Mouse (Mus musculus) adrenal gland, postnatal 4 days (tissue): ENCODE data around the gene Tshz2. TPM values are rescaled to one million over a fixed set of nuclear protein-coding genes. Genes with fewer than 3 reads are reported as not detected.
"Not testable (repeated sequence)": the region's sequence is repeated elsewhere in the genome, so short reads cannot be mapped to it uniquely, and the experiment has no call there.

Experiments used
- DNase-seq, 2 experiments: peaks; one replicate each; pipeline ENCODE4 v3.0.0; 2021 to 2022; ENCODE audit warnings: low spot score in 2 of 2, mixed read lengths in 2 of 2
- total RNA-seq, 2 experiments: library from RNA; stranded (reverse); gene quantifications; 2 replicates each; pipeline ENCODE4 v1.2.3; 2021

Gene Tshz2
- total RNA-seq, 2 experiments from 2014 or later = 68.4 to 69.6 TPM

- no peak for DNase-seq
These were observed 172.7 kb downstream of the Tshz2 start for GRCm38 (mm10) chr2:169805545-169805944.

DNA sequence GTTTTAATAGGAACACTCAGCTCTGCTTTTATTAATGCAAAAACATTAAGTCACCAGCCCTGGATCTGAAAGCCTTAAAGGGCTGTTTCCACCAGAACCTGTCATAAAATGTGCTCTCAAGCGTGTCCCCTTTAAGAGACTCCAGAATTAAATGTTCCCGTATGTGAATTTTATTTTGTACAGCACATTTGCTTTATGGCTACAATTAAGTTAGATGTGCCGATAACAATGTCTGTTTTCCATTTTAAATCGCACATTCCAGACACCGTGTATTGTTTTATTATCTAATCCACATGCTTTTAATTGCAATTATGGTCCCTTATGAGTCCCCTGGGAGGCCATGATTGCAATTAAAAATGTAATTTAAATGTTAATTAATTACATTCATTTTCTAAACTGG is 178.8 kb downstream of the Tshz2 start:
- no peak for DNase-seq

GRCm38 (mm10) chr2:169812055-169812454 is 179.2 kb downstream of the Tshz2 start:
- no peak for DNase-seq

GRCm38 (mm10) chr2:169812940-169813339 is 180.1 kb downstream of the Tshz2 start:
- no peak for DNase-seq

DNA sequence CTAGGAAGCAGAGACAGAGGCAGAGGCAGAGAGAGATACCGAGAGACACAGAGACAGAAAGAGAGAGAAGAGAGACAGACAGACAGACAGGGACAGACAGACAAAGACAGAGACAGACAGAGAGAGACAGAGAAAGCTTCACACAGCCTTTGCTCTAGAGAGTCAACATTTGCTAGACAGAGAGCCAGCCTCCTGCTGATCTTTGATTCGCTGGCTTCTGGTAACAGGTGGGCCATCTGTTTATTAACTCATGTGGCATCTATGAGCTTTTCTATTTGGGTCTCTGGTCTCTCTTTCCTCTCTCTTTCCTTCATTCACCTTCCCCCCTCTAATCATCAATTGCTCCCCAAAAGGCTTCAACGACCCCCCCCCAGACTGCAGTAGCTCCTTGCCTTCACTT is 181.5 kb downstream of the Tshz2 start:
- DNase-seq = no peak

DNA sequence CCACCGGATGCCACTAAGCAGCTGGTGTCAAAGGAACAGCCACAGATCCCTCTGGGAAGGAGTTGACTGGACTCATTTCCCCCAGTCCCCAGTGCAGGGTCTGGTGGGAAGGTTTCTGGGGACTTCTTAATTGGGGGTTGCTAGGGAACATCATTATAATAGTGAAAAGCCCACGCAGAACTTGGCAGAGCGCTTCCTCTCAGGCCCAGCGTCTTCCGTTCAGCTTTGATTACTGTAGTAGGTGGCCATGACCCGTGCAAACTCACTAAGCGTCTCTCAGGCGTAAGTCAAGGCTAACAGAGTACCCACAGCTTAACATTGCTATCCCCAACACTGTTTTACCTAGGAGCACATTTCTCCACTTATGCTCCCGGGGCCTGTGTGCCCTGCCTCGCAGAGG is 181.9 kb downstream of the Tshz2 start:
- no peak for DNase-seq

DNA sequence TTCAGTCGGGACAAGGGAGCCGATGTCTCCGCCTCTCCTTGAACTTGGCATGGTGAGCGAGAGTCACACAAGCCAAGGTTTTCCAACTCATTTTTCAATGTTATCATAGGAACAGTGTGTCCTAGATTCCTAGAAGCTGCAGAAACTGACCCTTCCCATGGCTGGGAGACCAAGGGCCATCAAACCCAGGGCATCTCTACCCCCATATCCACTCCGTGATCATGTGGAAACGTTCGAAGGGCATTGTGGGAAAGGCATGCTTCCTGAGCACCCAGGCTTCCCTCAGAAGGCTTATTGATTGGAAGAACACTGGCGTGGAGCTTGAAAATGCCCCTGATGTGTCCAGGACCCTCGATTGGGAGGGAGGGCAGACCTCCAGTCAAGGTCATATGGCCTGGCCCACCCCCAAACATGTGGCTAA is 188.2 kb downstream of the Tshz2 start:
- no peak for DNase-seq

DNA sequence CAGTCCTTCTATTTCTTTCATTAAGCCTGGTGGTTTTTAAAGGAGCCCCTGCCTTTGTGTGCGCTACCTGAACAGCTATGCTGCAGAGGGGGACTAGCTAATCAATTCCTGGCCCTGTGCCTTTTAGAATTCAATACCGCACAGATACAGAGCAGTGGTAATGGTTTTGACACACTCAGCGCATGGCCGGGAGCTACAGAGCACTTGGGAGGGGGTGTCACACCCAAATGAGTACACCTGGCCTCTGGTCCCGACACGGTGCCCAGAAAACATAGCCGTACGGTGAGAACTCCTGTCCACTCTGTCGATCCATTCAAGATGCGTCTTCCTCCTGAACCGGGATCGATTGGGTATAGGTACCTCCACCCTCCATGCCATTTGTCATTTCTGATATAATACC is 193.1 kb downstream of the Tshz2 start:
- no peak for DNase-seq

GRCm38 (mm10) chr2:169826316-169826715 is 193.5 kb downstream of the Tshz2 start:
- DNase-seq = no peak

DNA sequence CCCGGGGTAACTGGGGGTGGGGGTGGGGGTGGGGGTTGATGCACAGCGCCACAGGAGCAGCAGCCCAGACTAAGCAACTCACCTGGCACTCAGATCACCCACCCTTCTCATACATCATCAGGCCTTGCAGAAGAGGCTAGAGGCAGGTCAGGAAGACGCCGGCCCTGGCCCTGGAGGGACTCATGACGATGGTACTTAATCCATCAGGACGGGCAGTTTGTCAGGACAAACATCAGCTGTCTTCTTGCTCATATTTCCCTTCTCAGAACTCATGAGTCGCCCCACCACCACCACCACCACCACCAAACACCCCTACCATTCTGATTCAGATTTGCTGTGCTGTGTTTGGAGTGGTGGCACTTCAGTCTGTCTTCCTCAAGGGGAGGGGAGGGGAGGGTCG is 194.0 kb downstream of the Tshz2 start:
- DNase-seq = no peak

GRCm38 (mm10) chr2:169832184-169832583 is 199.4 kb downstream of the Tshz2 start:
- DNase-seq = no peak

- no peak for DNase-seq
These were observed 200.8 kb downstream of the Tshz2 start for GRCm38 (mm10) chr2:169833638-169834037.

DNA sequence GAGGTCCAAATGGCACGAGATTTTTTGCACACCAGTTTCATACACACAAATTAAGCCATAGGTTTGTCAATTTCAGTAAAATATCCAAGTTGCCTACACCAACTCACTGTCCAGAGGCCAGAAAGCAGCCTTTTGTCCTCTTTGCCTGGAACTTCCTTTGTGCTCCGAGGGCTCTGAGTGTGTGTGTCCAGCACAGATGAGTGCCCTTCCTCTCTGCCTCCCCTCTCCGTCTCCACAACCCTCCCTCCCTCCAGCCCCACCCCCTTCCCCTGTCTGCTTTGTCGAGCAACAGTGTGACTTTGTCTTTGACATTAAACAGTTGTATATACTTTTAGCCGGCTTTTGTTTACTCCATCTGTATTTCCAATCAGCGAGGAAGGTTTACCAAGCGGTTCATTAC is 201.8 kb downstream of the Tshz2 start:
- no peak for DNase-seq

- no peak for DNase-seq
These were observed 204.3 kb downstream of the Tshz2 start for GRCm38 (mm10) chr2:169837031-169837605.

DNA sequence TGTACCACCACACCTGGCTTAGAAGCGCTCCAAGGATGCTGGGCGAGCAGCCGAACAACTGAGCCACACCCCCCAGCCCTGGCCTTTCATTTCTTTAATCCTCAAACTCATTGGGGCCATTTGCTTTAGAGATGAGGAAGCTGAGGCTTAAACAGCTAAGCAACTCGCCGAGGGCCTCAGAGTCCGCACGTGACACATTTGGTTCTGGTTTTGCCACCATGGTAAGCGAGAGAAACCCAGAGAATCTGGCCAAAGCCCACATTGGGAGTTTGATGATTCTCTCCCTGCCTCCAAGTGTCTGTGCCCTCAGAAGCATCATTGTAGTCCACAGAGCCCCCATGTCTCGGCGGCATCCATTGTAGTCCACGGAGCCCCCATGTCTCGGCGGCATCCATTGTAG is 205.7 kb downstream of the Tshz2 start:
- DNase-seq = no peak

GRCm38 (mm10) chr2:169841442-169841841 is 208.6 kb downstream of the Tshz2 start:
- no peak for DNase-seq

DNA sequence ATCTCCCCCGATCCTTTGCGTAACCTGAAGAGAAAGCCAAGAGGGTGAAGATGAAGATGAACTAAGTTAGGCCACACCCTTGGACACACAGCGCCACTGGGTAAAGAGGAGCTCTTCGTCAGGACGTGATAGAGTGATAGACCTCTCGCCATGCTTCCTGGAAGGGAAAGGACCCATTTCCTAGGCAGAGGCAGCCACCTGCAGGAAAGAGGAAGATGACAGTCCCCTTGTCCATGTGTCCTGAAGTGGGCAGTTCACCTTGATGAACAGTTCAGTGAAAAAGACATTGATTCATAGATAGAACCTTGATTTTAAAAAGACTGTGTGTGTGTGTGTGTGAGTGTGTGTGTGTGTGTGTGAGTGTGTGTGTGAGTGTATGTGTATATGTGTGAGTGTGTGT is 209.7 kb downstream of the Tshz2 start:
- DNase-seq = no peak

- no peak for DNase-seq
These were observed 210.7 kb downstream of the Tshz2 start for GRCm38 (mm10) chr2:169843553-169843952.

DNA sequence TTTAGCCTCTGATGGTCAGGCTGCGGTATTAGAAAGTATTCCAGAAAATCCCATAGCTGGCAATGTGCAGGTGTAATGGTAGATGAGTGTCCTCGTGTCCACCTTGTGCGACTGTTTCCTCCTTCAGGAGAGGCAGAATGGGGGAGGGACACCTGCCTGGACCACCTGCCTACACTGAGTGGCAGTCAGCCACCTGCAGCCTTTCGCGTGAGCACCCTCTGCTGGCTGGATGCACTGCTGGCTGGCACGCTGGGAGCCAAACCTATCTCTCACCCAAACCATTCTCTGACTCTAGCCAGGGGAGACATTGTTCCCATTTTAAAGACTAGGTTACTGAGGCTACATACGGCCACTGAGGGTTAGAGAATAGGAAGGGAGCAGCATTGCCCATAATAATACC is 216.3 kb downstream of the Tshz2 start:
- DNase-seq = no peak

- no peak for DNase-seq
These were observed 216.7 kb downstream of the Tshz2 start for GRCm38 (mm10) chr2:169849541-169849940.

DNA sequence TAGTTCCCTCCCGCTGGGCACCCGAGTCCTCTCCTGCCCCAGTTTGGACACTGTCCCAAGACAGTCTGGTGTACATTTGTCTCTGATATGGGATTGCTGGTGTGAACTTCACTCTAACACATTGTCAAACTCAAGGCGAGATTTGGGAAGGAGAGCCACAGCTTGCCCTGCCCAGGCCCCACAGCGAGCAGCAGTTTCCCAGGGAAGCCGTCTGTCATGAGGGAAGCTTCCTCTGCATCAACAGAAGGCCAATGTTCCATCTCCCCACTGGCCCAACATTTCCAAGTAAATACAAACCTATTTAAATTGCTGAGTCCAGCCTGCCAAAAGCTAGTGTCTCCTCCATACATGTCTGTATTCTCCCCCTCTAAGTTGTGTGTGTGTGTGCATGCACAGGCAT is 218.8 kb downstream of the Tshz2 start:
- DNase-seq = no peak

DNA sequence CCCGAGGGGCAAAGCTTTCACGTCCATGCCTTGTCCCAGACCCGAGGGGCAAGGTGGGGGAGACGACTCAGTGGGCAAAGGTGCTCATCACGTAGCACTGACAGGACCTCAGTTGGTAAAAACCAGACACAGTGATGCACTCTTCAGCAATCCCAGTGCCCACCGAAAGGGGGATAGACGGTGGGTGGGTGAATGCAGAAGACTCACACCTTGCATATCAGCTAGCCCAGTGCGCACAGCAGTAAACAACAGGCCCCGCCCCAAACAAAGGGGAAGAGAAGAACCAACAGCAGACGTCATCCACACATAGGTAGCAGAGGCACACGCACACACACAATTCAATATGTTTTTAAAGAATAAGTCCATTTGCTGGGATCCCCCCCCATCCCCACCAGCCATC is 221.7 kb downstream of the Tshz2 start:
- DNase-seq = no peak

DNA sequence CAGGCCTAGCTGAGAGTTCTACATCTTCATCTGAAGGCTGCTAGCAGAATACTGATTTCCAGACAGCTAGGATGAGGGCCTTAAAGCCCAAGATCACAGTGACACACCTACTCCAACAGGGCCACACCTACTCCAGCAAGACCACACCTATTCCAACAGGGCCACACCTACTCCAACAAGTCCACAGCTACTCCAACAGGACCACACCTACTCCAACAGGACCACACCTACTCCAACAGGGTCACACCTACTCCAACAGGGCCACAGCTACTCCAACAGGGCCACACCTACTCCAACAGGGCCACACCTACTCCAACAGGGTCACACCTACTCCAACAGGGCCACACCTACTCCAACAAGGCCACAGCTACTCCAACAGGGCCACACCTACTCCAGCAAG is 224.2 kb downstream of the Tshz2 start:
- DNase-seq = not testable (repeated sequence)
